Mouse (Mus musculus) heart, postnatal 0 days (tissue): ENCODE data around the gene Ercc6l. TPM values are rescaled to one million over a fixed set of nuclear protein-coding genes. Genes with fewer than 3 reads are reported as not detected.
A peak's percentile ranks its signal among the peaks of the same experiment; 100 is the strongest.
"Not testable (repeated sequence)": the region's sequence is repeated elsewhere in the genome, so short reads cannot be mapped to it uniquely, and the experiment has no call there.

Experiments used
- ATAC-seq: fragments of 200-750 bp; cut with Nextera tagmentation; 2 replicates; pipeline ENCODE4 v1.8.0; 2017; ENCODE audit warnings: low read depth, moderate number of reproducible peaks, moderate library complexity; ENCODE audit not compliant: insufficient read depth
- DNase-seq: peaks from one replicate; pipeline ENCODE4 v3.0.0-alpha.2; 2016; ENCODE audit warnings: low spot score
- H3K27ac ChIP-seq: fragments of 300-500 bp; sonication (generic); 2 replicates; pipeline ENCODE4 v1.5.1; 2014; ENCODE audit warnings: low read depth, mild to moderate bottlenecking
- H3K27me3 ChIP-seq: fragments of 300-500 bp; sonication (generic); 2 replicates; pipeline ENCODE4 v1.6.1; 2014; ENCODE audit warnings: low read length, mixed read lengths; ENCODE audit not compliant: control insufficient read depth, insufficient read depth
- H3K36me3 ChIP-seq: fragments of 300-500 bp; sonication (generic); replicated peaks from 2 replicates; pipeline ENCODE4 v1.6.1; 2014; ENCODE audit warnings: low read length, mixed read lengths; ENCODE audit not compliant: control insufficient read depth, insufficient read depth
- H3K4me1 ChIP-seq: fragments of 300-500 bp; sonication (generic); 2 replicates; pipeline ENCODE4 v1.6.1; 2014; ENCODE audit warnings: antibody characterized with exemption; ENCODE audit not compliant: control insufficient read depth, insufficient read depth
- H3K4me2 ChIP-seq: fragments of 300-500 bp; sonication (generic); 2 replicates; pipeline ENCODE4 v1.6.1; 2014; ENCODE audit warnings: low read depth, mild to moderate bottlenecking, low read length, moderate library complexity
- H3K4me3 ChIP-seq: fragments of 300-500 bp; sonication (generic); 2 replicates; pipeline ENCODE4 v1.5.1; 2014; ENCODE audit warnings: low read depth, low read length
- H3K9ac ChIP-seq: fragments of 300-500 bp; sonication (generic); replicated peaks from 2 replicates; pipeline ENCODE4 v1.6.1; 2014; ENCODE audit warnings: low read depth, low read length, mixed read lengths
- H3K9me3 ChIP-seq: fragments of 300-500 bp; sonication (generic); replicated peaks from 2 replicates; pipeline ENCODE4 v1.6.1; 2016; ENCODE audit warnings: low read length; ENCODE audit not compliant: control insufficient read depth
- CTCF ChIP-seq: IDR thresholded peaks from 2 replicates; pipeline ENCODE4 v1.5.1; 2016; ENCODE audit warnings: antibody characterized with exemption, control low read depth, low read depth
- EP300 ChIP-seq: IDR thresholded peaks from 2 replicates; pipeline ENCODE4 v1.6.1; 2016; ENCODE audit warnings: antibody characterized with exemption, low read depth
- WGBS: fragments of 180-500 bp; shearing (Covaris S2); extraction: QIAGEN DNeasy Blood & Tissue Kit; methylation state at CpG from one replicate; pipeline ENCODE4 v1.1.7; 2014; 5-methylcytosine and 5-hydroxymethylcytosine counted together
- polyA plus RNA-seq: library from polyadenylated mRNA; unstranded; fragments of >200 nt; fragmentation: Nextera tagmentation; extraction: Ambion mirVana; gene quantifications from 2 replicates; pipeline ENCODE4 v1.2.1, GENCODE M21; 2015
- total RNA-seq: library from RNA; depleted of rRNA; stranded (reverse); fragments of >200 nt; gene quantifications from 2 replicates; pipeline ENCODE4 v1.2.3, GENCODE M21; 2014; ENCODE audit warnings: low replicate concordance

Ercc6l gene
- total and polyA plus RNA-seq, 2 experiments from 2014 or later: 1.3 to 3.7 TPM

GRCm38 (mm10) chrX:102141157-102141556 is 15.7 kb downstream of the Ercc6l start:
- no peak overlapping the region for H3K4me3 ChIP-seq
- ATAC-seq: no peak
- H3K27ac ChIP-seq: no peak overlapping the region
- no peak for DNase-seq
- no peaks in the 10 kb centered on the region for H3K27me3 ChIP-seq
- H3K9me3 ChIP-seq: no peaks in the 10 kb centered on the region
- peaks cover 4% of the 10 kb centered on the region; the same call in 1 of the 2 replicates for H3K36me3 ChIP-seq
- H3K4me2 ChIP-seq: no peak overlapping the region
- WGBS: 54% methylated on average over 1 of the region's 1 CpGs
- H3K9ac ChIP-seq: no peak overlapping the region
- TF ChIP-seq EP300 (no peak), CTCF (no peak)
- no peaks in the 10 kb centered on the region for H3K4me1 ChIP-seq

GRCm38 (mm10) chrX:102121321-102121720 is 35.6 kb downstream of the Ercc6l start:
- H3K9me3 ChIP-seq: no peaks in the 10 kb centered on the region
- 0 out of 2 replicates have a peak, but pooled peaks cover 7% of the 10 kb centered on the region for H3K36me3 ChIP-seq
- 68% methylated on average over 2 of the region's 2 CpGs for WGBS
- no peak overlapping the region for H3K9ac ChIP-seq
- TF ChIP-seq EP300: no peak
- no peak for TF ChIP-seq CTCF
- H3K4me3 ChIP-seq: no peak overlapping the region
- H3K4me1 ChIP-seq: no peaks in the 10 kb centered on the region
- no peaks in the 10 kb centered on the region for H3K27me3 ChIP-seq
- H3K4me2 ChIP-seq: no peak overlapping the region
- DNase-seq: no peak
- H3K27ac ChIP-seq: no peak overlapping the region
- no peak for ATAC-seq

DNA sequence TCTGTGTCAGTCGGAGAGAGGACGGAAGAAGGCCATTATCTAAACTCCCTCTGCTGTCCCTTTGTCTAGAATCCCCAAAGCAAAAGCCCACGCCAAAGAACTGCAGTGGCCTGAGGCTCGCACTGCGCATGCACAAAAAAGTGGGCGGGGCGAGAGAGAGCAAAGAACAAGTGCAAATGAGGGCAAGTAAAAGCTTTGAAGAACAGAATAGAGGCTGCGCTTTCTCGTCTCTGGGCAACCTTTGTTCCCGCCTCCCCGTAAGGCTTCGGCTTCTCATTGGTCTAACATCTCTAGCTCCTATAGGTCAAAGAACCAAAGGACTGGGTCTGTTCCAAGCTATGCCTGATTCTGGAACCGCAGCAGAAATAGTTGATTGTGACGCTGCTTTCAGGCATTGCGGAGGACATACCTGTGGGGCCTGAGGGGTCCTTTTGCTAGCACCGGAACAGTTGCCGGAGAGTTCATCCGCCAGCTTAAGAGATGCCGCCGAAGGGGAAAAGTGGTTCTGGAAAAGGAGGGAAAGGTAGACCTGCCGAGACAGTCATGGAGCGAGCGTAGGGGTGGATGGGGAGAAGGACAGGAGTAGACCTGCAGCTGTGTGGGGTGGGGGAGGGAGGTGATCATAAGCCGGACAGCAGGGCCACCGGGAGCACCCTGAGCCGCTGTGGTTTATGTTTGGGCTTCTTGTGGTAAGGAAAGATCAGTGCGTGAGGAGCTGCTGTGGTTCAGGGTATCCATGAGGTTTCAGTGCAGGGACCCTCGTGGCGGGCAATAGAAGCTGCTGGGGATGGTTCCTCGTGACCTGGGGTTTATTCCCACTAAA is 37.6 kb downstream of the Ercc6l start, which contains the start of gene Pin4:
TSS of gene Pin4 (plus strand) at position 406 of the 823 bp plus-strand sequence.
- 15% methylated on average over 30 of the region's 30 CpGs for whole genome bisulfite sequencing
- ATAC-seq (peak; percentile 98), DNase-seq (peak; percentile 95)
- Histone ChIP-seq H3K9ac (peak within 1 kb of the TSS; percentile 69), H3K4me1 (no peaks in the 10 kb centered on the region), H3K27ac (peak within 1 kb of the TSS; percentile 32; the same call in 1 of the 2 replicates), H3K4me2 (peak within 1 kb of the TSS; percentile 70), H3K36me3 (0 out of 2 replicates have a peak, but pooled peaks cover 4% of the 10 kb centered on the region), H3K4me3 (peak within 1 kb of the TSS; percentile 68), H3K9me3 (no peaks in the 10 kb centered on the region), H3K27me3 (no peaks in the 10 kb centered on the region)
- TF ChIP-seq EP300: no peak
- TF ChIP-seq CTCF: no peak

DNA sequence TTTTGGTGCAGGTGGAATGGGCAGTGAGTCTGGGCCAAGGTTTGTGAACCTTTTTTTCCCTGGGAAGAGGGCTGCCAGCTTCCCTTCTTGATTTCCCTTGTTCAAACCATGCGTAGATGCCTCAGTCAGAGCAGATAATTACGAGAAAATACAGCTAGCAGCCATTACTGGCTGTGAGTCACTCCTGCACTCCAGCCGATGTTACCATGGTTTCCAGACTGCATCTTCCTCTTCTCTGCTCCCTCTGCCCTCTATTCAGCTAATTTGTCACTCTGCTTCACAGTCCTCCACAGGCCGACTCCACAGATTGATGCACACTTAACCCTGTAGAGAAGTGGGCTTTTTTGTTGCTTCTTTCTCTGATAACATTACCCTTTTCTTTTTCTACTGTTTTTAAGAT is 41.2 kb downstream of the Ercc6l start:
- no peaks in the 10 kb centered on the region for H3K4me1 ChIP-seq
- ATAC-seq: no peak

DNA sequence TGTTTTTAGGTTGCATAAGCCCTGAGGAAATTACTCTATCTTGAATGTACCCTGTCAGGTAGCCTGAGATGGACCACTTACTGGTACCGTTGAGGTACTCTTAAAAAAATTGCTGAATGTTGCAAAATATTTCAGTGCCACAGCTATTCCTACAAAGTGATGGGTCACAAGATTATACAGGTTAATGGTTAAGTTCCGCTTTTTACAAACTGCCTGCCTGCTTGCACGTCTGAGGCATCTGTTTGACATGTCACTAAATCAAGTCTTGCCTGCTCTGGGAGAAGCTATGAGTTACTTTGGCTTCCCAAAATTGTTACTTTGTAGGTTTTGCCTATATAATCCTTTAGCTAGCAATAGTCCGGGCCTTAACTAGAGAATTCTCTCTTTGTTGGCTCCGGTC is 47.5 kb downstream of the Ercc6l start:
- not testable (repeated sequence) for H3K27me3 ChIP-seq, H3K36me3 ChIP-seq, ATAC-seq, H3K4me1 ChIP-seq, DNase-seq, H3K9ac ChIP-seq, H3K27ac ChIP-seq, H3K4me2 ChIP-seq, H3K4me3 ChIP-seq, H3K9me3 ChIP-seq
- WGBS: 74% methylated on average over 5 of the region's 5 CpGs

More for the DNA sequence above, 41.2 kb downstream of the Ercc6l start:
- 45% methylated on average over 4 of the region's 4 CpGs for WGBS
- no peak overlapping the region for H3K4me3 ChIP-seq
- no peak overlapping the region for H3K9ac ChIP-seq
- no peak overlapping the region for H3K27ac ChIP-seq
- DNase-seq: no peak
- H3K36me3 ChIP-seq: no peaks in the 10 kb centered on the region
- no peaks in the 10 kb centered on the region for H3K9me3 ChIP-seq
- no peaks in the 10 kb centered on the region for H3K27me3 ChIP-seq
- H3K4me2 ChIP-seq: no peak overlapping the region
- TF ChIP-seq CTCF (no peak), EP300 (no peak)

DNA sequence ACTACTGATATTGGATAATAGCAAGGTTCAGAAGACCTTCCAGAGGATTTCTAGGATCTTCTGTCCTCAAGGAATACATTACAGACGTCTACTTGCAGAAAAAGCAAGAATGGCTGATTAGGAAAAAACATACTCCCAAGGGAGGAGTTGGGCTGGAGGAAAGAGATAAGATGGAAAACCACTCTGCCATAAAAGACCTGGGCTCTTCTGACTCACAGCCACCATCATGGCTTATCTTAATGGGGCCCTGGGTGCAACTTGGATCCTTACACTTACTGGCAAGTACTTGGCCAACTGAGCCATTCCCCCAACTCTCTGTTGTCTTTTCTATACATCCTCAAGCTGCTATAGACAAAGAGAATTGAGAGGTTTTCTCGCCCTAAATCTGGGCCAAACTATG is 53.1 kb downstream of the Ercc6l start:
- H3K4me1 ChIP-seq, H3K36me3 ChIP-seq, H3K27ac ChIP-seq, DNase-seq, H3K4me2 ChIP-seq, H3K4me3 ChIP-seq, H3K9me3 ChIP-seq, ATAC-seq, H3K9ac ChIP-seq, H3K27me3 ChIP-seq: not testable (repeated sequence)
- 38% methylated on average over 2 of the region's 2 CpGs for WGBS
